Mouse (Mus musculus) CD8-positive naive resting alpha-beta T cell, adult 2 months (primary cell): ENCODE data around the gene Nab2.
A peak's percentile ranks its signal among the peaks of the same experiment; 100 is the strongest.

Experiments
- DNase-seq, 2 experiments: peaks; one replicate each; pipeline ENCODE4 v3.0.0; 2022; ENCODE audit warnings: low read depth in 2 of 2, low spot score in 2 of 2

Gene Nab2

GRCm38 (mm10) chr10:127645791-127646190 lies 22.6 kb downstream of the Nab2 start:
- no peak for DNase-seq

GRCm38 (mm10) chr10:127643553-127644238 lies 24.7 kb downstream of the Nab2 start:
- DNase-seq = peak; percentile 54 to 74

GRCm38 (mm10) chr10:127642772-127643552 lies 25.4 kb downstream of the Nab2 start, which contains the start of gene Stat6:
Gene Stat6 (plus strand): TSS chr10:127642986.
- DNase-seq = peak; percentile 75 to 81

- DNase-seq = peak; percentile 81 to 87
These were observed 26.3 kb downstream of the Nab2 start for GRCm38 (mm10) chr10:127641861-127642771.

- DNase-seq = no peak
These were observed 27.9 kb downstream of the Nab2 start for GRCm38 (mm10) chr10:127640421-127640820.

GRCm38 (mm10) chr10:127632668-127633271 lies 35.6 kb downstream of the Nab2 start:
- DNase-seq = no peak

GRCm38 (mm10) chr10:127631261-127632214 lies 36.8 kb downstream of the Nab2 start:
- DNase-seq = no peak

GRCm38 (mm10) chr10:127626433-127626832 lies 41.9 kb downstream of the Nab2 start:
- peak in 1 of 2 experiments; percentile 33 for DNase-seq

GRCm38 (mm10) chr10:127623439-127624216 lies 44.7 kb downstream of the Nab2 start:
- DNase-seq = no peak

GRCm38 (mm10) chr10:127622661-127623060 lies 45.7 kb downstream of the Nab2 start:
- DNase-seq = no peak

GRCm38 (mm10) chr10:127622057-127622392 lies 46.3 kb downstream of the Nab2 start:
- DNase-seq = no peak

GRCm38 (mm10) chr10:127621191-127622056 lies 46.9 kb downstream of the Nab2 start:
- peak; percentile 9 to 15 for DNase-seq

GRCm38 (mm10) chr10:127620406-127621190 lies 47.8 kb downstream of the Nab2 start, which contains the start of gene Lrp1:
Gene Lrp1 (minus strand): TSS chr10:127621148.
- DNase-seq = no peak

- DNase-seq = no peak
These were observed 48.4 kb downstream of the Nab2 start for GRCm38 (mm10) chr10:127619941-127620405.

- no peak for DNase-seq
These were observed 49.1 kb downstream of the Nab2 start for GRCm38 (mm10) chr10:127619119-127619721.

- DNase-seq = no peak
These were observed 50.2 kb downstream of the Nab2 start for GRCm38 (mm10) chr10:127618173-127618572.

- no peak for DNase-seq
These were observed 51.1 kb downstream of the Nab2 start for GRCm38 (mm10) chr10:127617294-127617693.
